Mouse (Mus musculus): ENCODE results near the gene Pik3ip1.

GRCm38 (mm10) chr11:3370162-3370561, 40.0 kb downstream of the Pik3ip1 start:
- TF ChIP-seq EP300 (IDR thresholded peaks at IDR 0.05; ENCODE audit: low read depth), result no peak
- TF ChIP-seq CTCF (IDR thresholded peaks at IDR 0.05; ENCODE audit: low read depth), result no peak
